Mouse (Mus musculus) neural tube, embryonic 11.5 days (tissue): ENCODE measurements around the gene Plekhb1. TPM values are rescaled to one million over a fixed set of nuclear protein-coding genes. Genes with fewer than 3 reads are reported as not detected.
A peak's percentile ranks its signal among the peaks of the same experiment; 100 is the strongest.

Experiments
- ATAC-seq: fragments of 200-750 bp; cut with Nextera tagmentation; 2 replicates; pipeline ENCODE4 v1.8.0; 2017; ENCODE audit warnings: moderate number of reproducible peaks, mild to moderate bottlenecking, moderate TSS enrichment, moderate library complexity; ENCODE audit not compliant: insufficient read depth, low FRiP score, low TSS enrichment
- DNase-seq: peaks from one replicate; pipeline ENCODE4 v3.0.0-alpha.2; 2015; ENCODE audit warnings: low spot score
- H3K27ac ChIP-seq: fragments of 300-500 bp; sonication (generic); 2 replicates; pipeline ENCODE4 v1.5.1; 2014; ENCODE audit warnings: low read depth, mild to moderate bottlenecking, low read length
- H3K27me3 ChIP-seq: fragments of 300-500 bp; sonication (generic); 2 replicates; pipeline ENCODE4 v1.6.1; 2014; ENCODE audit warnings: mild to moderate bottlenecking, low read length, mixed read lengths; ENCODE audit not compliant: control insufficient read depth, insufficient read depth
- H3K36me3 ChIP-seq: fragments of 300-500 bp; sonication (generic); 2 replicates; pipeline ENCODE4 v1.6.1; 2014; ENCODE audit warnings: mild to moderate bottlenecking, low read length, moderate library complexity, mixed read lengths; ENCODE audit not compliant: control insufficient read depth, insufficient read depth
- H3K4me1 ChIP-seq: fragments of 300-500 bp; sonication (generic); 2 replicates; pipeline ENCODE4 v1.6.1; 2014; ENCODE audit warnings: low read length, mixed read lengths; ENCODE audit not compliant: control insufficient read depth, insufficient read depth
- H3K4me2 ChIP-seq: fragments of 300-500 bp; sonication (generic); 2 replicates; pipeline ENCODE4 v1.6.1; 2014; ENCODE audit warnings: low read depth, mild to moderate bottlenecking, moderate library complexity
- H3K4me3 ChIP-seq: fragments of 300-500 bp; sonication (generic); 2 replicates; pipeline ENCODE4 v1.5.1; 2014; ENCODE audit warnings: low read depth, low read length
- H3K9ac ChIP-seq: fragments of 300-500 bp; sonication (generic); 2 replicates; pipeline ENCODE4 v1.6.1; 2014; ENCODE audit warnings: mild to moderate bottlenecking, low read length
- H3K9me3 ChIP-seq: fragments of 300-500 bp; sonication (generic); 2 replicates; pipeline ENCODE4 v1.6.1; 2016; ENCODE audit warnings: low read length; ENCODE audit not compliant: control insufficient read depth
- WGBS: fragments of 180-500 bp; shearing (Covaris S2); extraction: QIAGEN DNeasy Blood & Tissue Kit; methylation state at CpG from one replicate; pipeline ENCODE4 v1.1.7; 2014; 5-methylcytosine and 5-hydroxymethylcytosine counted together
- polyA plus RNA-seq: library from polyadenylated mRNA; unstranded; fragments of >200 nt; fragmentation: Nextera tagmentation; extraction: Ambion mirVana; gene quantifications from 2 replicates; pipeline ENCODE4 v1.2.1, GENCODE M21; 2014

Plekhb1 gene
- polyA plus RNA-seq, 1 experiment from 2014 or later: 8.4 TPM

DNA sequence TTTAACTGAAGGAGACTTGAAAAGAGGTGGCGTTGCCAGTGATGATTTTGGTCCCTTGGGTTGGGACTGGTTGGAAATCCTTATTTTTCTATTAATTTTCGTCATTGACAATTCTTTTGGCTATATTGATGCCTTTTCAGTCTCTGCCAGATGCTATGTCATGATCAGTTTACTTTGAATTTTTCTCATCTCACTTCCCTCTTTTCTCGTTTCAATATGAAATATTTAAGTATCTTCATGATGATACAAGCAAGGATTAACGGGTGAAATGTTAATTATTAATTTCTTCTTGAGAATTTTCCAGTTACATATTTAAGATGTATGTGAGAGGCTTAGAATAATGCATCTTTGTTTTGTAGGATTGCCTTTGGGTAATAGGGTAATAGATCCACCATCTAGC lies 53.3 kb downstream of the Plekhb1 start:
- Histone ChIP-seq H3K9me3 (no peaks in the 10 kb centered on the region), H3K27ac (0 out of 2 replicates have a peak overlapping the region, but pooled peaks have one; percentile 99), H3K4me3 (peak overlapping the region; percentile 99), H3K9ac (peak overlapping the region; percentile 98), H3K27me3 (no peaks in the 10 kb centered on the region), H3K4me1 (peaks cover 5% of the 10 kb centered on the region), H3K36me3 (no peaks in the 10 kb centered on the region), H3K4me2 (peak overlapping the region; percentile 52)
- WGBS: 24% methylated on average over 4 of the region's 4 CpGs
- DNase-seq: no peak
- ATAC-seq: no peak

DNA sequence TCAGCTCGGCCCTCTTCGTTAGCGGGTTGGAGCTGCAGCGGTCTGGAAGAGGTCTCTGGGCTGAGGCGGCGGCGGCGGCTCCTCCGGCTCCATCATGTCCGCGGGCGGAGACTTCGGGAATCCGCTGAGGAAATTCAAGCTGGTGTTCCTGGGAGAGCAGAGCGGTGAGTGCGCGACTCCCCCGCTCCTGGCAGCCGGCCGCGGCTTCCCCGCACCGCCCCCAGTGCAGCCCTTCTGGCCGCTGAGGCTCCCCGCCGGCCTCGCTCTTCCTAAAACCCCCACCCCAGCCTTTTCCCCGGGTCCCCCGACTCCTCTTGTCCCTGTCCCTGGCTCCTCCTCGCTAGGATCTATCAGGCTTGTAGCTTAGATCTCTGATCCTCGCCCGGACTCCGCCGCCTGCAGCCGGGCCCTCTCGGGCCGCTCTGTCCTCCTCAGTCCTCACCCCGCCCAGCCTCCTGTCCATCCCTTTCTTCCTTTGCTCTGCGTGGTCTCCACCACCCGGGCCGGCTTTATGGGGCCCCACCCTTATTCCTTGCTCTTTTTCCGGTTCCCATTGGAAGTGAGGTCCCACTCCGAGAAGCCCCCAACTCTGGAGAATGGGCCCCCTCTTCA lies 54.0 kb downstream of the Plekhb1 start, which contains the start of gene Mrpl48:
TSS of gene Mrpl48 (minus strand) at position 172 of the 612 bp plus-strand sequence.
- Histone ChIP-seq H3K27ac (peak within 1 kb of the TSS; percentile 99), H3K27me3 (no peaks in the 10 kb centered on the region), H3K9me3 (no peaks in the 10 kb centered on the region), H3K4me1 (peaks cover 5% of the 10 kb centered on the region), H3K9ac (peak within 1 kb of the TSS; percentile 98), H3K36me3 (no peaks in the 10 kb centered on the region), H3K4me3 (peak within 1 kb of the TSS; percentile 99), H3K4me2 (peak within 1 kb of the TSS; percentile 52)
- ATAC-seq (peak; percentile 49), DNase-seq (peak; percentile 64)
- under 1% methylated on average over 33 of the region's 43 CpGs for WGBS

DNA sequence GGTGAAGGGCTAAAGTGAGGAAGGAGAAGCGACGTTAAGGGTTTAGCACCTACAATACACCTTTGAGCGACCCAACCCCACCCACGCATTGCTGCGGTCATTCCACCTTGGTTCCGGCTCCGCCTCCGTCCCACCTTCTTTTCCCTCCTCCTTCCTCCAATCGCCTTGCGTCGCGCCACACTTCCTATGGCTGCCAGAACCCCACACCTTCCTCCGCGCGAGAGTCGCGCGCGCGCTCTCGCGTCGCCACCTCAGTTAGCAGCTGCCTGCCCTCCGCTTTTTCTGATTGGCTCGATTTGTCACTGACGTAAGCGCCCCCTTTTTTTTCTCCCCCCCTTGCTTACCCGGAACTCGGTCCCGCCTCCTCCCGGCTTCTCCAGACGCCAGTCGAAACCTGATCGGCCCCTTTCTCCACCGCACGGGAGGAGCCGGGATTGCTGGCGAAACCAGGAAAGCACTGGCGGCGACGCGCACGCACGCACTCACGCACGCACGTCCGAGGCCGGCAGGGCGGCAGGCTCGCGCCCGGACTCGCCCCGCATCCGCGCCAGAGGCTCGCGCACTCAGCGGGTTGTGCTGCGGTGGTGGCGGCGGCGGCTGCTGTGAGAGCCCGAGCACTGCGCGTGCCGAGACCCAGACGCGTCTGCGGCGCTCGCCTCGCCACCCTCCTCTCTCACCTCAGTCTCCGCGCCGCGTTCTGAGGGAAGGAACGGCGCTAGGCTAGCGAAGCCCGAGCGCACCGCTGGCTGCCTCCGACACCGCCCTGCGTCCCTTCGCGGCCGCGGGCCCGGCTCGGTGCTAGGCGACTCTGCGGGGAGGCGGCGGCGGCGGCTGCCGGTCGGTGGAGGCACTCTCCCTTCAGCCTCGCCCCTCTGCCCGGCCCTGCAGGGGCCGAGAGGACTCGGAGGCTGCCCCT lies 54.7 kb downstream of the Plekhb1 start, which contains the start of gene Rab6a:
TSS of gene Rab6a (plus strand) at position 197 of the 916 bp plus-strand sequence.
- Histone ChIP-seq H3K9ac (peak within 1 kb of the TSS; percentile 98), H3K27me3 (no peaks in the 10 kb centered on the region), H3K4me1 (peaks cover 5% of the 10 kb centered on the region), H3K27ac (peak within 1 kb of the TSS; percentile 99), H3K4me2 (peak within 1 kb of the TSS; percentile 52), H3K36me3 (no peaks in the 10 kb centered on the region), H3K4me3 (peak within 1 kb of the TSS; percentile 99), H3K9me3 (no peaks in the 10 kb centered on the region)
- ATAC-seq (peak; percentile 93), DNase-seq (peak; percentile 99)
- WGBS: under 1% methylated on average over 97 of the region's 105 CpGs

DNA sequence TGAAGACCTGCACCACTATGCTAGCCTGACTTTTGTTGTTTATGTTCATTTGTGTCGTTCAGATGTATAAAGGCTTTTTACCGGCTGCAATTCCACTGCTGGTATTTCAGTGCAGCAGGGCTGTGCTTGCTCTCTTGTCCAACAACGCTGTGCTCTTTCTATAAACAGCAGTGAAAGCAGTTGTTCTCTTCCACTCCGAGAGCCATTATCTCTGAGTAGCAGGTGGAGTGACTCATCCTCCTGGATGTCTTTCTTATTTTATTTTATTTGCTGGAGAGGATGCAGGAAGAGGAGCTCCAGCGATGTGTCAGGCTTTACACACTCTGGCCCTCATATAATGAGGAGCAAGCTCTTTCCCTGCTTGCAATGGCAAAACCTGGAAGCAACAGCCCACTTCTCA lies 62.0 kb downstream of the Plekhb1 start:
- DNase-seq: no peak
- 83% methylated on average over 5 of the region's 5 CpGs for WGBS

DNA sequence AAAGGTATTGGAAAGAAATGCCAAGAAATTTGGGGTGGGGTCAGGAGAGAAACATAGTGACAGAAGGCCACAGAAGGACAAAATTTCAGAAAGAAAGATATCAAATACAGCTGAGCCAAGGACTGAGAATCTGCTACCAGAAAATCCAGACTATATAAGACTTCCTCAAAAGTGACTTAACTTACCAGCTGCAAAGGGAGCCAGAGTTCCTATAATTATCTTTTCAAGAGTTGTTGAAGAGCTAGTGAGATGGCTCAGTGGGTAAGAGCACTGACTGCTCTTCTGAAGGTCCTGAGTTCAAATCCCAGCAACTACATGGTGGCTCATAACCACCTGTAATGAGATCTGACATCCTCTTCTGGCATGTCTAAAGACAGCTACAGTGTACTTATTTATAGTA lies 68.9 kb downstream of the Plekhb1 start:
- Histone ChIP-seq H3K4me1 (no peaks in the 10 kb centered on the region), H3K9ac (no peak overlapping the region), H3K27me3 (no peaks in the 10 kb centered on the region), H3K9me3 (no peaks in the 10 kb centered on the region), H3K27ac (no peak overlapping the region), H3K4me3 (no peak overlapping the region), H3K36me3 (no peaks in the 10 kb centered on the region), H3K4me2 (no peak overlapping the region)
- ATAC-seq: no peak
- DNase-seq: no peak

More for the DNA sequence above, 62.0 kb downstream of the Plekhb1 start:
- Histone ChIP-seq H3K4me2 (no peak overlapping the region), H3K4me3 (no peak overlapping the region), H3K9me3 (no peaks in the 10 kb centered on the region), H3K27me3 (no peaks in the 10 kb centered on the region), H3K36me3 (no peaks in the 10 kb centered on the region), H3K4me1 (no peaks in the 10 kb centered on the region), H3K9ac (no peak overlapping the region), H3K27ac (no peak overlapping the region)
- ATAC-seq: no peak

Other genes starting within 250 kb of the Plekhb1 start
- gene Ucp3, start 189.4 kb downstream of the Plekhb1 start, polyA plus RNA-seq: not detected in 2 replicates
- gene Ucp2, start 169.1 kb downstream of the Plekhb1 start, polyA plus RNA-seq: 88.8 and 95.4 TPM in 2 replicates
- 0.25 and 0.84 TPM in 2 replicates for gene Dnajb13, start 147.5 kb downstream of the Plekhb1 start, polyA plus RNA-seq
- gene Coa4, start 125.3 kb downstream of the Plekhb1 start, polyA plus RNA-seq: 18.9 and 20.0 TPM in 2 replicates
- gene Rab6a, start 55.0 kb downstream of the Plekhb1 start, polyA plus RNA-seq: 194 and 200 TPM in 2 replicates
- gene Mrpl48, start 54.1 kb downstream of the Plekhb1 start, polyA plus RNA-seq: 57.4 and 60.8 TPM in 2 replicates
- 45.2 and 56.6 TPM in 2 replicates for gene Fam168a, start 44.2 kb upstream of the Plekhb1 start, polyA plus RNA-seq
- gene Relt, start 201.0 kb upstream of the Plekhb1 start, polyA plus RNA-seq: 2.6 and 3.9 TPM in 2 replicates